Mouse (Mus musculus): ENCODE measurements around the gene Tmbim4. TPM values are rescaled to one million over a fixed set of nuclear protein-coding genes. Genes with fewer than 3 reads are reported as not detected.
"Not testable (repeated sequence)": the region's sequence is repeated elsewhere in the genome, so short reads cannot be mapped to it uniquely, and the experiment has no call there.

The Tmbim4 gene
- total RNA-seq, 2 experiments from 2014 or later: 131 to 143 TPM

DNA sequence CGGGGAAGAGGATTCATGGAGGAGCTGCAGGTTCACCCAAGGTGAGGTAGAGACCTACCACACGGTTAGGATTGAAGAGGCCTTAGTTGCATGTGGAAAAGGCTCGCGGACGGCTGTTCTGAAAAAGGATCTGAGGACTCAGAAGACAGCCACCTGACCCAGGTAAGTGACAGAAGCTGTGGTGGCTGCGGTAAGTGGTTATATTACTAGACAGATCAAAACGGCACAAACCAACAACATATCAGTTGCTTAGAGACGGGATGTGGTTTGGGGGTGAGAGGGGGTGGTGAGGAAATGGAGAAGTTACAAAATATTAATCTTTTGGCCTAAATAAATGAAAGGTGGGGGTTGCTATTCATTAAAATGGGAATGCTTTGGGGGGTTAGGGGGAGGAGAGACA, 8.1 kb upstream of the Tmbim4 start:
- DNase-seq (ENCODE audit: low spot score in 2 of 2): no peak

DNA sequence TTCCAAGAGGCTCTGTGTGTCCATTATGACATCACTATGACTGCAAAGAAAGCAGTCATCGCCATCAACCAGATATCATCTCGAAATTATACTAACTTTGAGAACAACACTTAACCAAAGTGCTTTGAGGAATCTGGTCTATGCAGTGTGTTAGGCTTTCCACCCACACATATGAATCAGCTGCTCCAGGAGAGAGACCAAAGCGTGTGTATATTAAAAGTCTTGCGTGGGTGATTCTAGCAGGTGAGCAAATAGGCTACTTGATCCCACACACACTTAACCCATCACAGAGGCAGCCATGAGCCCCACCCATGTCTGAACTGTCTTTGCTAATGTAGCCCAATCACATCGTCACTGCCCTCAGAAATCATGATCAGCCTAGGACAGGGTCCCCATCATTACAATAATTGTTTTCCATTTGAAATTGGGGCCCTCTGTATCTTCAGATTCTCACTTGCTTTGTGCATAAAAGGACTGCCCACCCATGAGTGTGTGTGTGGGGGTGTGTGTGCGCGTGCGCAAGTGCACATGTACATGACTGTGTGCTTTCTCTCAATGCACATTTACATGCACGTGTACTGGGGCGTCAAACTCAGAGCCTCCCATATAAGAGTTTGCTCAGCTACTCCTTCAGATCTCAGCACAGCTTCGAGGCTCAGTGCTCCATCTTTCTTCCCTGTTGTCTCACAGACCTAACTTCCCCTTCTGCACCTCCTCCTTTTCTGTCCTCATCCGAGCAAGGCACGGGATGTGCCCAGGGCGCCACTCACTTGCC, 4.1 kb upstream of the Tmbim4 start:
- no peak for DNase-seq (ENCODE audit: low spot score in 2 of 2)

DNA sequence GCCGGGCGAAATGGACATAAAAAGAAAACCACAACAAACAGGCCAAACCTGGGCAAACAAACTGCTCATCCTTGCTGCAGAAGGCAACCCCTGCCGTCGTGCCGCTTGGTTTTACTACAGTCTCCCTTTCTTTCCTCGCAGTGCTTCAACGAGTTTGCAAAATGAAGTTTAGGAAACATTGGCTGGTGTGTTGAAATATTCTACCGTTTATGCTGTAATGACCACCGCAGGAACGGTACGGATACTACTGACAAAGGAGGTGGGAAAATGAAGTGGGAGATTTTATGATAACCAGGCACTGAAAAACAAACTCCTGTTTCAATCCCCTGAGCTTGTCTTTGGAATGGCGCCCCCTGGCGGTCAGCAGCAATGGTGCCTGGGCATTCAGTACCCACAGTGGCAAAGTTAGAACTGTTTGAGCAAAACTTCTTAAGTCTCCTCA, 592 bp downstream of the Tmbim4 start, which contains the start of gene Irak3:
Gene Irak3, minus strand, starts transcription at position 170 of the 442 bp plus-strand sequence.
- DNase-seq (ENCODE audit: low spot score in 2 of 2): peak; percentile 84 to 90

DNA sequence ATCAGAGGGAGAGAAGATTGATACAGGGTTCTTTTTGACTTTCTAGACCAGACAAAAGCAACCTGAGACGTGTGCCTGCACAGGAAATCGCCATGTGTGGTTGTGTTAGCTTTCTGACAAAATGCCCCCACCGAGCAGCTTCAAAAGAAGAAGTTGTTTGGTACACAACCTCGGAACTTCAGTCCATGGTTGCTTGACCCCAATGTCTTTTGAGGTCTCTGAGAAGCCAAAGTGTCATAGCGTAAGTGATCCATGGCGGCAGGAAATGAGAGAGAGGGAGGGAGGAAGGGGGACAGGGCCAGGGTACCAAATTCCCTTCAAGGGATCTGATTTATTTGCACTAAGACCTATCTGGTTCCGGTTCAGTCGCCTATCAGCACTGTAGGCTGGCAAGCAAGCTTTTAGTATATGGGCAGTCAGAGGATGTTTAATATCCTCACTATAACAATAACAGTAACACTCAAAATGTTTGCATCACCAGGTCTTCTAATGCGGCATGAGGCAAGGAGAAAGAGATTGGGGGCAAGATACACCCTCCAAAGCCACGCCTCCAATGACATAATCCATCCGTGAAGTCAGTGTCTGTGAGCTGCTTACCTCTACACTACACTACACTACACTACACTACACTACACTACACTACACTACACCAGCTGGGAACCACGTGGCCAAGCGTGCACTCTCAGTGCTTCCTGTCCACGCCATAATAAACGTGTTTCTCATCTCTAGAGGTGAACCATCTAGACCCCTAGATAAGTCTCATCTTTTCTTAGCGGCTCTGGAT, 1.3 kb downstream of the Tmbim4 start:
- no peak for DNase-seq (ENCODE audit: low spot score in 2 of 2)

DNA sequence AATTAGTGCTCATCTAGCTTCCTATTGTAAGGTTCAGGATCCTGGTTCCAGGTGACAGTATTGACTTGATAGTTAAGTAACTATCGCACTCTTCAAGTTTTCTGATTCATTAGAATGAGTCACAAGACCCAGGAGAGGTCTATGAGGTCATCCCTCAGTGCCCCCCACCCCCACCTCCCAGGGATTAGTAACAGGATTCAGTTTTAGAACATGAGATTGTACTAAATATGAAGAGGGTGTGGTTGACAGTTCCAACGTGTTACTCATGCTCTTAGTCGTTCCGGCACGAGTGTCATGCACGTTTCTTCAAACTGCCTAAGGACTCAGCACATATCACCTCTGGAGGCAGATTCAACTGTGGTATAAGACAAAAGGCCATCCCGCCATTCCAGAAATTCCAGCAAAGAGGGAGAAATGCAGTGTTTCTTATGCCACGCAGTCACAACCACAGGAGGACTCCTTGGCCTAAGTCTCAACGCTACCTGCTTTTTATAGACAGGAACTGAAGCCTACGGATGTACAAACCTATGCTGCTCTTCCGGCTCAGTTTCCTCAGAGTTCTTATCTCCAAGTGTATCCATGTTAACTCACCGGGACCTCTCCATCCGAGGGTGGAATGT, 3.3 kb downstream of the Tmbim4 start:
- no peak for DNase-seq (ENCODE audit: low spot score in 2 of 2)

DNA sequence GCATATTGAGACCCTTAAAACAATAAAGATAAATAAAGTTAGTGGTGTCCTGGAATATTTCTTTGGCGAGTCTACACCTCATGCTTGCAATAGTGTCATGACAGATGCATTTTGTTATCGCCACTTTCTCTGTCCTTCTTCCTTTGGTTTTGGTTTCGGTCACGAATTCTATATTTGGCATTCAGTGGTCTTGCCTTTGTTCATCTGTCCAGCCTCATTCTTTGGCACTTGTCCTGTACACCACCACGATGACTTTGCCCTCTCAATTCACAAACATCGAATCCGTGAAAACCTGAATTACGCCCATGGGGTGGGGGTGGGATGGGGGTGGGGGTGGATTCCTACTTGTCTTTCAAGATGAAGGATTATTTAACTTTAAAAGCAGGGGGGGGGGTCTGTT, 6.6 kb downstream of the Tmbim4 start:
- DNase-seq (ENCODE audit: low spot score in 2 of 2): no peak

DNA sequence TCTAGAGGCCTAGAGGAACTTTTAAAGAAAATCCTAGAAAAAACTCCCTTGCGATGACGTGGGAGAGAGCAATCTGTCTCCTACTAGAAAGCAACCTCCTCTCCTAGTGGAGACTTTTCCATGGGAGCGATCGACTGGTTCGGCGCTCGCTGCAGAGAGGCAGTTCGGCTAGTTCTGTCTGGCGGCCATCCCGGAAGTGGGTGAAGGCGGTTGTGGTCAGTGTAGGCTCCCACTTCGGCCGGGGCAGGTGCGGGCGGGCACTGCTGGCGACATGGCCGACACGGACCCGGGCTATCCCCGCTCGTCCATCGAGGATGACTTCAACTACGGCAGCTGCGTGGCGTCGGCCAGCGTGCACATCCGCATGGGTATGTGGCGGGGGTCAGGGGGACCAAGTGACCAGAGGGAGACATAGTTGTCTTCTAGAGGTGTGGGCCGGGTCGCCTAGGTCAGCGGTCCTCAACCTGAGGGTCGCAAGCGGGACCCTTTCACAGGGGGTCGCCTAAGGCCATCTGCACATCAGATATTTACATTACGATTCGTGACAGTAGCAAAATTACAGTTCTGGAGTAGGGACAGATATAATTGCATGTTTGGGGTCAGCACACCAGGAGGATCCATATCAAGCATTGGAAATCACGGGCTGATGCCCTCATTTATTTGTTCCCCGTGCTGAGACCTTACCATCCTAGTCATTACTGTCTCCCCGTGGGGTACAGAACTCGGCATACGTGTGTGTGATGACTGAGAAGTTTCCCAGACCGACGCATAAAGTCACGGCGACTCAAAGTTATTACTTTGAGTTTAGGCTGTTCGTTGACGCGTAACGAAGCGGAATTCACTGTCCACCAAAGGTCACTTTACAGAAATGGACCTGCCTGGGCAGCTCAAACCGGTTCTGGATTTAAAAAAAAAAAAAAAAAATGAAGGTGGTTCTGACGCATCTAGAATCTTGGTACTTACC, 7.5 kb downstream of the Tmbim4 start:
- peak; percentile 81 to 82 for DNase-seq (ENCODE audit: low spot score in 2 of 2)

DNA sequence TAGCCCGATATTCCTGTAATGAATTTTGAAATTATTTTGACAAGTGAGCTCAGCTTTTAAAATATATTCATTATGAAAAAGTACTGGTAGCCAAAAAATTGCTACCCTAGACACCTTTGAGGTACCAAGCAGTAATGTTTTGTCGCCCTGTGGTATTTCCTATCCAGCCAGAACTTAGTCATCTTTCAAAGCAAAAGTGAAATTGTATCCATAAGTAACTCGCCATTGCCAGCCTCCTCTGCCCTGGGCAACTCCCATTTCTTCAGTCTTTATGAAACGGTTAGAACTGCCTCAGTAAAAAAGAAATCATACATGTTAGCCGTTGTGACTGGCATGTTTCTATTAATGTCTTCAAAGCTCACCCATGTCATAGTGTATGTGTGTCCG, 8.1 kb downstream of the Tmbim4 start:
- DNase-seq (ENCODE audit: low spot score in 2 of 2): no peak

DNA sequence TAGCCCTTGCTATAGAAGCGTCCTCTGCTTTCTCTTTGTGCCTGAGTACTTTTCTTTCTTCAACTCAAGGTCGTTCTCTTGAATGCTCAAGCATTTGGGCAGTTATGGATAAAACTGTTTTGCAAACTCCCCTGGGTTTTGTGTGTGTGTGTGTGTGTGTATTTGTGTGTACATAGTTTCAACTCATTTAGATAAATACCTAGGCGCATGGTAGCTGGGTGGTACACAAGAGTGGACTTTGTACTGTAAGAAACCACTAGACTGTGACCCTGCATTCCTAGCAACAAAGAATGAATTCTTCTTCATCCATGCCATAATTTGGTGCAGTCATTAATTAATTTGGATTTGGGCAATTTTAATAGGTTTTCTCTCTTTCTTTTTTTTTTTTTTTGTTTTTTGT, 8.7 kb downstream of the Tmbim4 start:
- no peak for DNase-seq (ENCODE audit: low spot score in 2 of 2)

DNA sequence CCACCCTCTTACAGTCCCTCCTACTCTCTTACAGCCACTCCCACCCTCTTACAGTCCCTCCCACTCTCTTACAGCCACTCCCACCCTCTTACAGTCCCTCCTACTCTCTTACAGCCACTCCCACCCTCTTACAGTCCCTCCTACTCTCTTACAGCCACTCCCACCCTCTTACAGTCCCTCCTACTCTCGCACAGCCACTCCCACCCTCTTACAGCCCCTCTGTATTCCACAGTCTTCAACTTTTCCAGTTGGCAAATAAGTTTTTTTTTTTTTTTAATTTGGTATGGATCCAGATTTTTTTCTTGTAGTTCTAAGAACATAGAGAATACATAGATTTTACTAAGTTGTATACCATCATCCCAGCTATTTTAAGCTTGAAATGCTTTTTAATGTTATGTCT, 15.7 kb downstream of the Tmbim4 start:
- not testable (repeated sequence) for DNase-seq (ENCODE audit: low spot score in 2 of 2)

DNA sequence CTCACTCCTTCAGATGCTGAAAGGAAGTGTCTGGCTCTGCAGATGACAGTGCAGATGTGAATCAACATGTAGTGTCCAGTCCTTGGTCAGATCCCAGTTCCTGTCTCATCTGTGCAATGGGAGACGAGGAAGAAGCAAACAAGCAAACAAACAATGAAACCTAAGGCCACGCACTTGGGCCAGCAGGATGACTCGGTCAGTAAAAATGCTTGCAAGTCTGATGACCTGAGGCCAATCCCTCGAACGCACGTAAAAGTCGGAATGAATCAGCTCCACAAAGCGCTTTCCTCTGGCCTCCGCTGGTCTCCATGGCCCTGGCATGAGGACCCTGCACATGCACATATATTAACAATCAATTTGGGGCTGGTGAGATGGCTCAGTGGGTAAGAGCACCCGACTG, 17.6 kb downstream of the Tmbim4 start:
- DNase-seq (ENCODE audit: low spot score in 2 of 2): no peak

DNA sequence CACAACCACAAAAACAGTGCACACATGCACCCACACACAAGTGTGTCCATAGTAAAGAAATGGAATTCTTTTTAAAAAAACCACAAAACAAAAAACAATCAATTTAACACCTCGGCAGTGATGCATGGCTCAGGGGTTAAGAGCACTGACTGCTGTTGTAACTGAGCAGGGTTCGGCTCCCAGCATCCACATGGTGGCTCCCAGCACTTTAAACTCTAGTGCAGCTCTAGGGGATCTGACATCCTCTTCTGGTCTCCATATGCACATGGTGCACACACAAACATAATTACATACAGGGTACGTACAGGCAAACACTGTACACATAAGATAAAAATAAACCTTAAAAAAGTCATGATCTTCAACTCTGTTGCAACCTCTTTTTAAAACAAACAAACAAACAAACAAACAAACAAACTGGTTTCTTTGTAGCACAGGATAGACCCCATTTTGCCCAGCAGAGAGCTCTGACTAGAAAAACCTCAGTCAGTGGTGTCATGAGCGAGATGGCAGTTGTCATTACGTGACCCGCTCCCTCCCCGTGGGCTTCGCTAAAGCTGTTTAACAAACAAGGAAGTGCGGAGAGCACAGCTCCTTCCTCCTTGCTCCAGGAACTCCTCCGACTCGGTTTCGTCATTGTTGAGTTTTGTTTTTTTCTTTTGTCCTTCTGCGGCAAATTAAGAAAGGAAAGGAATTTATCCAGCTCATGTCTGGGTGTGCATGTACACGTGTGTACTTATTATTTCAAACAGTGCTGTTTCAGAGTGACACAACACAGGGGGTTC, 18.4 kb downstream of the Tmbim4 start:
- DNase-seq (ENCODE audit: low spot score in 2 of 2): no peak

DNA sequence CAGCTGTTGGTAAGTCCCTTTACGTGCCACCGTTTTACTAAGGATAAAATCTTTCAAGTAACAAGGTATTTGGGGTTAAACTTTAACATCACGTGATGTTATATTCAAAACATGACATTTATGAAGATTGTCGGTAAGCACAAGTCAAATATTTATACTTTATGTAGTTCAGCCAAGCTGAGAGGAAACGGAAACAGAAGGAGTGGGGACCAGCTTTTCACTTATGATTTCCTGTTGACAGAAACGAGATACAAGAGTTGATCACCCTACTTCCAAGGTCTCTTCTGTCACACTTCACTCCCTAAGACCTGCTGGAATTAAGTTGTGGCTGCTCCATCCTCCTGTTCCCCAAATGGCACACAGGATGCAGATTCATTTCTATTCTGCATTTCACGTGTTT, 19.4 kb downstream of the Tmbim4 start:
- no peak for DNase-seq (ENCODE audit: low spot score in 2 of 2)

DNA sequence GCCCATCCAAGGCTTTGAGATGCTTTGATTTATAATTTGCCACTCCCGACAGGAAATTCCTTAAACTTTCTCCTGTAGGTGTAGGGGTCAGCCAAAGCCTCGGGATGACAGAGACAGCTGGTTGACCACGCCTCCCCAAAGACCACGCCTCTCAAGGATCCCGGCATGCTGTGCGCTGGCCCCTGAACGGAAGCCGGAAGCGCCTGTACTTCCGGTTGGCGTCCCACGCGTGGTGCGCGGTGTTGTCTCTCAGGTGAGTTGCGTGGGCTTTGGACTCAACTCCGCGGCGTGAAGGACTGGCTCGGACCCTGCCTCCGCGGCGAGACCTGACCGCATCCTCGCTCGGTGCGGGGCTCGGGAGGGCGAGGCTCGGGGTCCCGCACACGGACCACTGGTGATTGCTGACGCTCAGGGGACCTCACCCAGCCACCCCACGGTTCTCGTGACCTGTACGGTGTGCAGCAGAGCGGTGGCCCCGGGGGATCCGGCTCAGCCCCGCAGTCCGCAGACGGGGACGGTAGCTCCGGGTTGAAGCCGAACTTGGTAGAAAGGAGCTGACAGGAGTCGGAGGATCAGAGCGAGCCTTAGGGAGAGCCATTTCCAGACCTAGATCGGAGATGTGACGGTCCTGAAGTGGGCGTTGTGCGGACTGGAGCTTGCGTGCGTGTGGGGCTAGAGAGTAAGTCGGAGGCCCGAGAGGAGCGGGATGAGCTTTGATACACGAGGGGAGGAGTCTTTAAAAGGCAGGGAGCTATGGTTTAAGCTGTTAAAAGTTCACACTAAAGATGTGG, 25.7 kb downstream of the Tmbim4 start, which contains the start of gene Llph:
Gene Llph, plus strand, starts transcription at position 200 of the 791 bp plus-strand sequence.
- peak; percentile 81 to 83 for DNase-seq (ENCODE audit: low spot score in 2 of 2)

DNA sequence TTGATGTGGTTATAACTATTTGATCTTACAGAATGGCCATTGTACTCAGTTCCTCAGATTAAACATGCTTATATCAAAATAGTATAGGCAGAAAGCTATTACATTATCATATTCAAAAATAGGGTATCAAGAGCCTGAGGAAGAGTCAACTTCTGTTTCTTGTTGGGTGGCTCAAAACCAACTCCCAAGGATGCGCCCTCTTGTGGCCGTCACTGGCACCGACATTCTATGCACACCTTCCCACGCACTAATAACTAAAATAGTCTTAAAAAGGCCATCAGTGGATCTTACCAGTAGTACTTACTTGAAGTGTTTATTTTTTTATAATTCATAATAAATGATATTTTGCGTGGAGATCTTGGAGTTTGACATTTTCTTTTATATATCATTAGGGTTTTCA, 30.3 kb downstream of the Tmbim4 start:
- peak; percentile 55 to 68 for DNase-seq (ENCODE audit: low spot score in 2 of 2)

DNA sequence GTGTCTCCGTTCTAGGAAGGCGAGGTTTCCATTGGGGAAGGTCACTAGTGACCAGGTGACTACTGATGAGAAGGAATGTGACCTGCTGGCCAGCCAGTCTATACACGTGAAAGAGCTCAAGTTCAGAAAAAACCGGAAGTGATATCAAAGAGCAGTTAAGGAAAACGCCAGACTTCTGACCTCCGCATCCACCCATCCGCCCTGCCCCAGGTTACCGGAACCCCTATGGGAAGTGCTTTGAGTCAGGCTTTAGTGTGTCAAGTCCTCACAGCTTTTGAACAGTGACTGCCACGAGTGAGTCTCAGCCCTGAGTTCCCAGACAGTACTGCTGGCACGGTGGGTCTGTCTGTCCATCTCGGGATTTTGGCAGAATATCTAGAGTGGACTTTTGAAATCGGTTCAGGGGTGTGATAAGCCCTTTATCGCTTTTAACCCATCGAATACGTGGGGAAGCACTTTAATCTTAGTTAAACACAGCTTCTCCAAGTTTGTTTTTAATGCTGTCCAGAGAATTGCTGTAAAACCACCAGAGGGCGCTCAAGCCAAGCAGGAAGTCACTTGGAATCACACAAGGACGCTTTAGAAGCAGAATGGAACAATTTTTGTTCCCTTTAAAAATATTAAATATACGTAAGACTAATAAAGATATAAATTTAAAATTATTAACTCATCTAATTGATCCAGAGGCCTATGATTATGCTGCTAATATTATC, 32.4 kb downstream of the Tmbim4 start:
- DNase-seq (ENCODE audit: low spot score in 2 of 2): peak; percentile 46 to 56

DNA sequence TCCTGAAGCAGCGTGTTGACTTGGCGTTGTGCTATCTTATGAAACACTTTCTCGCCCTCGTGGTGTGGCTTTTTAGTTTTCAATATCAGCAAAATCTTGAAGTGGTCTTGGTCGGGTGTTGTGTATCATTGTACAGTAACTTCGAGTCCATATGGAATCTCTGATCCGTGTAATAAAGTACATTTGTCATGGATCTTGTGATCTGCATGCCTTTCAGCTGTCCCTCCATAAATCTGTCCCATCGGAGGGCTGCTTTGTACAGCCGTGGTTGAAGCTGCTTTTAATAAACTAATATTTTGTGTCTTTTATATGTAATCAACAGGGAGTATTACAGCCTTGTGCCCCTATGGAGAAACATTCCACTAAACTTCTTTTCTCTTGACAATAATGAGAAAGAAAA, 35.5 kb downstream of the Tmbim4 start:
- no peak for DNase-seq (ENCODE audit: low spot score in 2 of 2)

DNA sequence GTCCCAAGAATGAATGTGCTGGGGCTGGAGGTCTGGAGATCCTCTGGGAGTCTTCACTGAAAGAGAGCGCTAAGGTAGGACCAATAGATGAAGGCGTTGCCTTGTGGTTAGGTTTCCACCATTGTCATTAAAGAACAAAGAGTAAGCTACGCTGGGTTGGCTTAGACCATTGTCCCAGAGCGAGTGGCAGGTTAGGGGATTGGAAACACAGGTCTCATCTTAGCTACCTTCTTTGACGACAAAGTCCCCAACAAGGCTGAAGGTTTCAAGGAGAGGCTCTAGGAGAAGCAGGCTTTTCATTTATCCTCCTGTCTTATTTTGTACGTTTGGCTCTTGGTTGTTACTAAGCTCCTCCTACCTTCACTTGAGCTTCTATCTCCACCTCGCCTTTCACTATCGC, 36.9 kb downstream of the Tmbim4 start:
- no peak for DNase-seq (ENCODE audit: low spot score in 2 of 2)

All from adrenal gland, adult 18-20 months (tissue).